Mouse (Mus musculus): ENCODE measurements around the gene Hist3h2ba. TPM values are rescaled to one million over a fixed set of nuclear protein-coding genes. Genes with fewer than 3 reads are reported as not detected.

Gene Hist3h2ba
- total and polyA plus RNA-seq, 3 experiments, result 0.21 to 48.2 TPM; not detected in 1

DNA sequence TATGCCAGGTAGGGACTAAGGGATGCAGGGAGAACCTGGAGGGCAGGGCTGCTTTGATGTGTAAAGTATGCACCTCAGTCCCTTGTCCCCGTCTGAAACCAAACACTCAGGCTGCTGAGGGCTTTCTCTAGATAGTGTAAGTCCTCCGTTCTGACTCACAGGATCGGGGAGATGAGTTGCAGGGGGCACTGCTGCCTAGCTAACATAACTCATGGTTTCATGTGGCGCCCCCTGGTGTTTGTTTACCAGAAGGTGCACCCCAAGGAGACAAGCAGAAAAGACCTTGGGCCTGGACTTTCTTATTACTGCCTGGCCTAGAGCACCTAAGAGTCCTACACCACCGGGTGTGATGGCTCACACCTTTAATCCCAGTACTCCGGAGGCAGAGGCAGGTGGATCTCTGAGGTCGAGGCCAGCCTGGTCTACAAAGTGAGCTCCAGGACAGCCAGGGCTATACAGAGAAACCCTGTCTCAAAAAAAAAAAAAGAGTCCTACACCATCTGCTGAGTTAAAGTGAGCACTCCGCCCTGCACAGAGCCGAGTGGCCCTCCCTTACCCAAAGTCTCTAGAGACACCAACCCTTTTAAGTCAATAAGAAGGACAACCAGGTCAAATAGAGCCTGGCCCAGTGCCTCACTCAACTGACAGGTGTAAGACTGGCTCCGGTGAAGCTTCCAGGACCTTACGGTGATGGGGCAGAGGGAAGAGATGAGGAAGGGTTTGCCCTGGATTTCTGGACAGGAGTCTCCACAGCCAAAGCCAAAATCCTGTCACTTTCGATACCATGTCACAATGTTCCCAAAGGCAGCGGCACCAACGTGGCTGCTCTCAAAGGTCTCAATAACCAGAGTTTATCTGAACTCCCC lies 31.6 kb upstream of the Hist3h2ba start:
- peak overlapping the region; percentile 25 for H3K9ac ChIP-seq (ENCODE audit: control insufficient read depth, low read depth, low read length, poor library complexity, severe bottlenecking)
- peaks cover 8 to 24% of the 10 kb centered on the region in 2 experiments for H3K4me1 ChIP-seq (ENCODE audit: control insufficient read depth in 1 of 2, insufficient read depth in 2 of 2, low read length in 2 of 2)
- TF ChIP-seq SIN3A (IDR thresholded peaks at IDR 0.05; ENCODE audit: low read length), result peak; percentile 43; the same call in 1 of the 2 replicates
- TF ChIP-seq MAFK (IDR thresholded peaks at IDR 0.05; ENCODE audit: borderline replicate concordance, low read depth, low read length), result no peak
- no peak for TF ChIP-seq MEF2A (IDR thresholded peaks at IDR 0.05; ENCODE audit: extremely low read depth, insufficient replicate concordance, low read depth, low read length, poor library complexity, severe bottlenecking)
- 0 out of 2 replicates have a peak, but pooled peaks have one; percentile 31 for TF ChIP-seq MAX (IDR thresholded peaks at IDR 0.05; ENCODE audit: low read length)
- peak; percentile 36 for TF ChIP-seq RAD21 (IDR thresholded peaks at IDR 0.05; ENCODE audit: low read depth, low read length)
- TF ChIP-seq USF1 (IDR thresholded peaks at IDR 0.05; ENCODE audit: low read depth, low read length), result no peak
- TF ChIP-seq RCOR1 (IDR thresholded peaks at IDR 0.05; ENCODE audit: low read depth, low read length), result no peak
- TF ChIP-seq HCFC1 (IDR thresholded peaks at IDR 0.05; ENCODE audit: low read depth, low read length), result 0 out of 2 replicates have a peak, but pooled peaks have one; percentile 18
- TF ChIP-seq CTCF (IDR thresholded peaks at IDR 0.05 in 2 of 3, conservative IDR thresholded peaks at IDR 0.05 in 1 of 3; ENCODE audit: control insufficient read depth in 1 of 3, insufficient read depth in 1 of 3, low read depth in 2 of 3, low read length in 3 of 3, poor library complexity in 1 of 3, severe bottlenecking in 1 of 3), result peak; percentile 70 to 89 (median 82)
- 0 out of 2 replicates have a peak, but pooled peaks have one; percentile 12 for TF ChIP-seq BHLHE40 (IDR thresholded peaks at IDR 0.05; ENCODE audit: borderline replicate concordance, low read depth, low read length)
- 0 out of 2 replicates have a peak, but pooled peaks have one; percentile 39 for TF ChIP-seq JUND (IDR thresholded peaks at IDR 0.05; ENCODE audit: low read depth, low read length)
- no peak for TF ChIP-seq GABPA (IDR thresholded peaks at IDR 0.05; ENCODE audit: low read depth, low read length)
- TF ChIP-seq SMC3 (IDR thresholded peaks at IDR 0.05; ENCODE audit: low read depth, low read length), result peak; percentile 55
- TF ChIP-seq E2F4 (IDR thresholded peaks at IDR 0.05; ENCODE audit: borderline replicate concordance, low read depth, low read length), result no peak
- TF ChIP-seq TAL1 (IDR thresholded peaks at IDR 0.05; ENCODE audit: low read length), result no peak
- TF ChIP-seq MYC (IDR thresholded peaks at IDR 0.05; ENCODE audit: low read depth, low read length), result peak; percentile 64; the same call in 1 of the 2 replicates
- no peak for TF ChIP-seq POLR2AphosphoS2 (IDR thresholded peaks at IDR 0.05; ENCODE audit: low read length)
- TF ChIP-seq MXI1 (IDR thresholded peaks at IDR 0.05; ENCODE audit: low read depth, low read length), result peak; percentile 58; the same call in 1 of the 2 replicates
- H3K27ac ChIP-seq (ENCODE audit: control insufficient read depth, low read depth, low read length), result peak overlapping the region; percentile 25
- H3K4me3 ChIP-seq (ENCODE audit: control insufficient read depth in 1 of 2, insufficient read depth in 1 of 2, low read depth in 2 of 2, low read length in 2 of 2), result peak overlapping the region; percentile 17 to 44
- no peaks in the 10 kb centered on the region for H3K79me2 ChIP-seq (ENCODE audit: control insufficient read depth, insufficient read depth, low read length, poor library complexity)
- H3K27me3 ChIP-seq (ENCODE audit: control insufficient read depth in 1 of 2, insufficient read depth in 2 of 2, low read length in 2 of 2), result no peaks in the 10 kb centered on the region
- H3K36me3 ChIP-seq (ENCODE audit: control insufficient read depth in 1 of 2, insufficient read depth in 2 of 2, low read length in 2 of 2), result peaks cover 0 to 16% of the 10 kb centered on the region in 2 experiments; a peak in 2 of 4 replicates
- H3K9me3 ChIP-seq (replicated peaks; ENCODE audit: insufficient read depth, low read length), result no peaks in the 10 kb centered on the region
- peak; percentile 91 for DNase-seq (ENCODE audit: low read depth, low spot score)

Measured in MEL (cell line).